Mouse (Mus musculus) intestine, embryonic 14.5 days (tissue): ENCODE results near the gene Jund. TPM values are rescaled to one million over a fixed set of nuclear protein-coding genes. Genes with fewer than 3 reads are reported as not detected.
A peak's percentile ranks its signal among the peaks of the same experiment; 100 is the strongest.

Experiments
- ATAC-seq: fragments of 200-750 bp; cut with Nextera tagmentation; replicated peaks from 2 replicates; pipeline ENCODE4 v1.8.0; 2017; ENCODE audit warnings: low read depth, moderate number of reproducible peaks, moderate TSS enrichment, moderate library complexity; ENCODE audit not compliant: low FRiP score, low TSS enrichment
- DNase-seq: peaks from one replicate; pipeline ENCODE4 v3.0.0-alpha.2; 2018; ENCODE audit warnings: low spot score
- H3K27ac ChIP-seq: fragments of 300-500 bp; sonication (generic); 2 replicates; pipeline ENCODE4 v1.5.1; 2014; ENCODE audit warnings: low read depth, mild to moderate bottlenecking, control low read depth
- H3K27me3 ChIP-seq: fragments of 300-500 bp; sonication (generic); replicated peaks from 2 replicates; pipeline ENCODE4 v1.6.1; 2014; ENCODE audit warnings: low read length, control low read depth; ENCODE audit not compliant: control insufficient read depth, insufficient read depth
- H3K36me3 ChIP-seq: fragments of 300-500 bp; sonication (generic); 2 replicates; pipeline ENCODE4 v1.6.1; 2014; ENCODE audit warnings: low read length, control low read depth; ENCODE audit not compliant: control insufficient read depth, insufficient read depth
- H3K4me1 ChIP-seq: fragments of 300-500 bp; sonication (generic); replicated peaks from 2 replicates; pipeline ENCODE4 v1.6.1; 2014; ENCODE audit warnings: low read length, control low read depth, mixed read lengths; ENCODE audit not compliant: control insufficient read depth, insufficient read depth
- H3K4me2 ChIP-seq: fragments of 300-500 bp; sonication (generic); 2 replicates; pipeline ENCODE4 v1.6.1; 2014; ENCODE audit warnings: low read length
- H3K4me3 ChIP-seq: fragments of 300-500 bp; sonication (generic); 2 replicates; pipeline ENCODE4 v1.5.1; 2014; ENCODE audit warnings: low read depth, low read length, control low read depth, mixed read lengths
- H3K9ac ChIP-seq: fragments of 300-500 bp; sonication (generic); 2 replicates; pipeline ENCODE4 v1.6.1; 2014; ENCODE audit warnings: mild to moderate bottlenecking, low read length
- H3K9me3 ChIP-seq: fragments of 300-500 bp; sonication (generic); 2 replicates; pipeline ENCODE4 v1.6.1; 2016; ENCODE audit warnings: low read length, control low read depth; ENCODE audit not compliant: control insufficient read depth
- WGBS: fragments of 180-500 bp; shearing (Covaris S2); extraction: QIAGEN DNeasy Blood & Tissue Kit; methylation state at CpG from one replicate; pipeline ENCODE4 v1.1.7; 2014; 5-methylcytosine and 5-hydroxymethylcytosine counted together
- polyA plus RNA-seq: library from polyadenylated mRNA; unstranded; fragments of >200 nt; fragmentation: Nextera tagmentation; extraction: Ambion mirVana; gene quantifications from 2 replicates; pipeline ENCODE4 v1.2.1, GENCODE M21; 2014

Gene Jund
- polyA plus RNA-seq, 1 experiment from 2014 or later, result 114 TPM

- Histone ChIP-seq H3K9ac (no peak overlapping the region), H3K36me3 (no peaks in the 10 kb centered on the region), H3K9me3 (no peaks in the 10 kb centered on the region), H3K27me3 (peaks cover 14% of the 10 kb centered on the region), H3K4me2 (no peak overlapping the region), H3K4me3 (no peak overlapping the region), H3K27ac (no peak overlapping the region), H3K4me1 (0 out of 2 replicates have a peak, but pooled peaks cover 6% of the 10 kb centered on the region)
- DNase-seq (no peak), ATAC-seq (no peak)
- WGBS, result 64% methylated on average over 5 of the region's 5 CpGs
Measured at GRCm38 (mm10) chr8:70737705-70738104, 39.0 kb downstream of the Jund start.

DNA sequence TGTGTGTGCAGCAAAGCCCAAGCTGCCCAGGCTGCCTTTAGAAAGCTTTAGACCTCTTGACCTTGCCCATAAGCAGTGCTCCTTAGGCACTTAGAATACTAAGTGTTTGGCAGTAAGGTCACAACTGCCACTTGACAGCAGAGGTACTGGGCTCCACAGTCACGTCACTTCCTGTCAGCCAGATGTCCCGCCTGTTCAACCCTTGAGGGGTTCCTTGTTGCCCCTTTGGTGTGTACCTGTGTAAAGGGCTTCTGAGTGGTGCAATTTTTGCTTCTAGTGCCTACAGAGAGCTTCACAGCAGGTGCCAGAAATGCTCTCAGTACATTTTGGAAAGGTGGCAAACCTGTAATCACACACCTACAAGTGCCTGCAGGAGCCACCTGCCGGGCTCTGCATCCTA is 39.5 kb downstream of the Jund start:
- Histone ChIP-seq H3K9me3 (no peaks in the 10 kb centered on the region), H3K9ac (no peak overlapping the region), H3K27ac (no peak overlapping the region), H3K4me2 (no peak overlapping the region), H3K4me3 (no peak overlapping the region), H3K36me3 (no peaks in the 10 kb centered on the region), H3K27me3 (peaks cover 19% of the 10 kb centered on the region), H3K4me1 (0 out of 2 replicates have a peak, but pooled peaks cover 6% of the 10 kb centered on the region)
- ATAC-seq, result no peak
- 64% methylated on average over 3 of the region's 3 CpGs for WGBS
- DNase-seq, result no peak

DNA sequence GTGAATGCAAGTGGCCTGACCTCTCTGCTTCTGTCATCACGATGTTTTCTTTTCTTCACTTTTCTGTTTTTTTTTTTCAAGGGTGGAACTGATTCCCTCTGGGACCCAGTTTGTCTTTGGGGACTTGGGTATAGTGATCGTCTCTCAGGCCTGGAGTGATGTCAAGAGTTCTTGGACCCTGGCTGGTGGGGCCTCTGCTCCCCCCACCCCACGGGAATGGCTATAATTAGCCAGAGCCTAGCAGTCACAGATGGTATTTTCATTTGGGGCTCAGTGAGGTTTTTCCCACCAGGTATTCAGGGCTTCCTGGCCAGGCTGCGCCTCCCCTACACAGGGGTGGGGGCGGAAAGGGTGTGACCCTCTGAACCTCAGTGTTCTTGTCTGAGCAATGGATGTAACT is 42.9 kb downstream of the Jund start:
- Histone ChIP-seq H3K4me3 (no peak overlapping the region), H3K27me3 (peaks cover 50% of the 10 kb centered on the region), H3K27ac (no peak overlapping the region), H3K4me1 (peaks cover 6% of the 10 kb centered on the region; the same call in 1 of the 2 replicates), H3K9me3 (no peaks in the 10 kb centered on the region), H3K36me3 (no peaks in the 10 kb centered on the region), H3K9ac (no peak overlapping the region), H3K4me2 (no peak overlapping the region)
- DNase-seq, result no peak
- no peak for ATAC-seq
- WGBS, result 44% methylated on average over 5 of the region's 5 CpGs

DNA sequence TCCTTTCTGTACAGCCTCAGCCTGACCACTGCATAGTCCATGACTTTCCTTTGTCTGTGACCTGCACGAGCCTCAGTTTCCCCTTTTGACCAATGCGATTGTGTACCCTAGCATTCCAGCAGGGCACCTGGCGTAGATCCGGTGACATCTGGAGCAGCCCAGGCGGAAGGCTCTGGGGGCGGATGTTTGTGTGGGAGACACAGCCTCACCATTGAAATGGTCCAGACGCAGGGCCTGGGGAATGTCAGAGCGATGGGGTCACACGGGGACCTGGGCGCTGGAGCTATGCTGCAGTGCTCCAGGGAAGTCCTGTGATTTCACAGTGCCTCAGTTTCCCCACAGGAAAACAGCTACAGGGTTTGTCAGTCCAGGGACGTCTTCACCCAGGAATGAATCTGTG is 43.4 kb downstream of the Jund start:
- H3K27ac ChIP-seq, result no peak overlapping the region
- 27% methylated on average over 11 of the region's 11 CpGs for WGBS
- no peak overlapping the region for H3K4me3 ChIP-seq
- H3K4me2 ChIP-seq, result no peak overlapping the region
- no peaks in the 10 kb centered on the region for H3K36me3 ChIP-seq
- H3K4me1 ChIP-seq, result peaks cover 6% of the 10 kb centered on the region; the same call in 1 of the 2 replicates
- peaks cover 52% of the 10 kb centered on the region for H3K27me3 ChIP-seq
- H3K9ac ChIP-seq, result no peak overlapping the region
- DNase-seq (peak; percentile 68), ATAC-seq (no peak)
- H3K9me3 ChIP-seq, result no peaks in the 10 kb centered on the region

DNA sequence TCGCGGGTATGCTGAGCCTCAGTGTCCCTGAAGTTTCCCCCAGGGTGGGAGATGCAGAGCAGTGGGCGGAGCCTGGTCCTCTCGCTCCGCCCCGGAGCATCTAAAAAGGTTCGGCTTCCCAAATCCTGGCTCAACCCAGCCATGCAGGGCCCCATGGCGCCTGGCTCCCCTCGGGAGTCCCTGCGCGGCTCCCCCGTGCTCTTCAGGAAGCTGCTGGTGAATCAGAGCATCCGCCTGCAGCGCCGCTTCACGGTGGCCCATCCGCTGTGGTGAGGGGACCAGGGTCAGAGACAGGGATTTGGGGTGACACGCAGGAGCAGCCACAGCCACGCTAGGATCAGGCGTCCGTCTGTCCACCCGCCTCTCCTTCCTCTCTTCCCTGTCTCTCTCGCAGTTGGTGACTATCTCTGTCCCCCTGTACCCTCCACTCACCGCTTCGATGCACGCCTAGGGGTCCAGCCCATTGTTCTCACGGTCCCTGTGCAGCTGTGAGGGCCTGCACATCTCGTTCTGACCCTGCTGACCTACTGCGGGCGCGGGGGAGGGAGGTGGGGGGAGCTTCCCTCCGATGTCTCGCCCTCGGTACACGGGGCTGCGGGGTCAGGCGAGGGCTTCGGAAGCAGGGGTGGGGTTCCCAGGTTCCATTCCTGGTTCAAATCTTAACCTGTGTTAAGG is 44.4 kb downstream of the Jund start:
- H3K9ac ChIP-seq, result no peak overlapping the region
- H3K4me2 ChIP-seq, result peak overlapping the region; percentile 57
- peaks cover 54% of the 10 kb centered on the region for H3K27me3 ChIP-seq
- no peak overlapping the region for H3K4me3 ChIP-seq
- ATAC-seq (no peak), DNase-seq (peak; percentile 60)
- H3K36me3 ChIP-seq, result no peaks in the 10 kb centered on the region
- no peak overlapping the region for H3K27ac ChIP-seq
- WGBS, result 6% methylated on average over 38 of the region's 38 CpGs
- no peaks in the 10 kb centered on the region for H3K9me3 ChIP-seq
- H3K4me1 ChIP-seq, result peaks cover 6% of the 10 kb centered on the region; the same call in 1 of the 2 replicates

DNA sequence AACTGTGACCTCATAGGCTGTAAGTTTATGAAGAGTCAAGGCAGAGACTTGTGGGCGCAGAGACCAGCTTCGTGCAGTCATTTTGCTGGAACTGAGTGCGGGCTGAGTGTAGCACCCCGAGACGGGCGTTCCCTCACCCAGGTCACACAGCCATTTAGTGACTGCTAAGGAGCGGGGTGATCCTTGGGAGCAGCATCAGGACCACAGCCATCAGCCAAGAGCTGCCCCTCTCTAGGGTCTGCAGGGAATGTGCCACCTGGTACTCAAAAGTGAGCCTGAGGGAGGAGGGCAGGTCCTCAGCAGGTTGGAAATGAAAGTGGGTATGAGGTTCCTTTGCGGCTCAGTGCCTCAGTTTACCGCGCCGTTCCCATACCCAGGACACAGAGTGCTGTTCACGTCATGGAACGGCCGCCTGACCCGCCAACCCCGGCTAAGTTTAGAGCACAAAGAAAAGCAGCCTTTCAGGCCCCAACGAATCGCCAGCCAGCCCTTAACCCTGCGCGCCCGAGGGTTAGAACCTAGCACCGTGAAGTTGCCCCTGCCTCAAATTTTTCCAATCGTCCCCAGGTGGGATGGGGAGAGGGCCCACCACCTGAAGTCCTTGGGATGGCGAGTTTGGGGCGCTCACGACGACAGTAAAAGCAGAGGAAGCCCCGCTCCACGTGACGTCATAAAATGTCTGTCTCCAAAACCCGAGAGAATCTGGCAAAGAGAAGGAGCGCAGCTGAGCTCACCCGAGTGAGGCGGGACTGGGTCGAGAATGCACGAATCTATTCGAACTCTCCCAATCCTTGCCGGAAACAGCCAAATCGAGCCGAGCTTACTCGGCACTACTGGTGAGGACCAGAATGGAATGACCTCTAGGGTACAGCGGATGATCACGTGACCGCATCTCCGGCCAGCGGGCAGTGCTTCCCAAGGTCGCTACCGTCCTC is 45.2 kb downstream of the Jund start:
- peak; percentile 69 for DNase-seq
- ATAC-seq, result 0 out of 2 replicates have a peak, but pooled peaks have one; percentile 29
- Histone ChIP-seq H3K4me2 (peak overlapping the region; percentile 57), H3K9me3 (no peaks in the 10 kb centered on the region), H3K4me3 (peak overlapping the region; percentile 34), H3K4me1 (peaks cover 6% of the 10 kb centered on the region; the same call in 1 of the 2 replicates), H3K36me3 (no peaks in the 10 kb centered on the region), H3K27ac (no peak overlapping the region), H3K9ac (0 out of 2 replicates have a peak overlapping the region, but pooled peaks have one; percentile 21), H3K27me3 (peaks cover 54% of the 10 kb centered on the region)
- WGBS, result 5% methylated on average over 48 of the region's 48 CpGs

DNA sequence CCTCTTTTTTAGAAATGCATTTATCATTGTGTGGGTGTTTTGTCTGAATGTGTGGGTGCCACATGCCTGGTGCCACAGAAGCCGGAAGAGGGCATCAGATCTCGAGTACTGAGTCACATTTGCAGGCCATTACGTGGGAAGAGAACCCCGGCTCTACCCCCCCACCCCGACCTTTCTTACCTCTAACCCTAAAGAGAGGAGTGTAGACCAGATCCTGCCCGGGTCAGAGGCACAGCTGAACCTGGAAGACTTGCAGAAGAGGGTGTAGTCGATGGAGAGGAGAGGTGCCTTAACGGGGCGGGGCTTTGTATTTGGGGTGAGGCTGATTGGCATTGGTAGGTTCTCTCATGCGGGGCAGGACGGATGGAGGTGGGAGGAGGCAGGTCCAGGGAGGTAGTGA is 46.1 kb downstream of the Jund start:
- H3K27me3 ChIP-seq, result peaks cover 54% of the 10 kb centered on the region
- H3K27ac ChIP-seq, result no peak overlapping the region
- H3K4me2 ChIP-seq, result no peak overlapping the region
- WGBS, result 56% methylated on average over 11 of the region's 11 CpGs
- no peak overlapping the region for H3K9ac ChIP-seq
- H3K9me3 ChIP-seq, result no peaks in the 10 kb centered on the region
- ATAC-seq (no peak), DNase-seq (peak; percentile 49)
- H3K36me3 ChIP-seq, result no peaks in the 10 kb centered on the region
- H3K4me3 ChIP-seq, result no peak overlapping the region
- peaks cover 6% of the 10 kb centered on the region; the same call in 1 of the 2 replicates for H3K4me1 ChIP-seq

- H3K27ac ChIP-seq, result no peak overlapping the region
- no peak for ATAC-seq
- no peak overlapping the region for H3K9ac ChIP-seq
- peaks cover 6% of the 10 kb centered on the region; the same call in 1 of the 2 replicates for H3K4me1 ChIP-seq
- no peaks in the 10 kb centered on the region for H3K9me3 ChIP-seq
- DNase-seq, result peak; percentile 53
- peaks cover 51% of the 10 kb centered on the region for H3K27me3 ChIP-seq
- no peak overlapping the region for H3K4me3 ChIP-seq
- no peak overlapping the region for H3K4me2 ChIP-seq
- 59% methylated on average over 19 of the region's 19 CpGs for WGBS
- H3K36me3 ChIP-seq, result no peaks in the 10 kb centered on the region
Measured at GRCm38 (mm10) chr8:70745691-70746220, 47.0 kb downstream of the Jund start.
